Mouse (Mus musculus) mouse embryonic stem cell (cell line): ENCODE measurements at regions not wholly inside any gene's neighbourhood (a gene's known extent, or its start where the extent isn't known, plus 50 kb on each side); places are given as distances from the start of the nearest gene placed in this dataset.

Source experiments
- in situ Hi-C, 2 experiments: fragments of 300-500 bp; cut with MboI; formaldehyde crosslinking; loops; 1 replicate in 1 of 2; 3 replicates in 1 of 2; pipeline ENCODE4 v1.14.3; 2019 to 2020; ENCODE audit warnings: low sequenced_read_pairs in 2 of 2, low pct_unique_long_range_greater_than_20kb in 1 of 2, mixed read lengths in 1 of 2; ENCODE audit not compliant: unreplicated experiment in 1 of 2

- in situ Hi-C loops: no loop called here
Measured at GRCm38 (mm10) chr14:24766690-24767089, 279.8 kb downstream of the Rps24 start.

- in situ Hi-C loops: no loop called here
Measured at GRCm38 (mm10) chr14:24767316-24767715, 280.4 kb downstream of the Rps24 start.

GRCm38 (mm10) chr14:24767964-24768363 is 281.0 kb downstream of the Rps24 start:
- in situ Hi-C loops: no loop called here

- in situ Hi-C loops: no loop called here
Measured at GRCm38 (mm10) chr14:24769451-24769850, 282.5 kb downstream of the Rps24 start.

GRCm38 (mm10) chr14:24770015-24770977 is 283.4 kb downstream of the Rps24 start:
- in situ Hi-C loops: no loop called here

- in situ Hi-C loops: no loop called here
Measured at GRCm38 (mm10) chr14:24771663-24772062, 284.7 kb downstream of the Rps24 start.

GRCm38 (mm10) chr14:24772129-24772528 is 285.2 kb downstream of the Rps24 start:
- in situ Hi-C loops: no loop called here

GRCm38 (mm10) chr14:24778748-24779630 is 292.1 kb downstream of the Rps24 start:
- in situ Hi-C loops: no loop called here

GRCm38 (mm10) chr14:24781674-24782073 is 294.7 kb downstream of the Rps24 start:
- in situ Hi-C loops: no loop called here

GRCm38 (mm10) chr14:24783889-24784288 is 297.0 kb downstream of the Rps24 start:
- in situ Hi-C loops: no loop called here

GRCm38 (mm10) chr14:24785452-24785851 is 298.5 kb downstream of the Rps24 start:
- in situ Hi-C loops: no loop called here

- in situ Hi-C loops: no loop called here
Measured at GRCm38 (mm10) chr14:24793375-24794285, 306.7 kb downstream of the Rps24 start.

- in situ Hi-C loops: no loop called here
Measured at GRCm38 (mm10) chr14:24794359-24794845, 307.5 kb downstream of the Rps24 start.

GRCm38 (mm10) chr14:24797494-24797893 is 310.6 kb downstream of the Rps24 start:
- in situ Hi-C loops: no loop called here

GRCm38 (mm10) chr14:24798066-24798465 is 311.1 kb downstream of the Rps24 start:
- in situ Hi-C loops: no loop called here

- in situ Hi-C loops: no loop called here
Measured at GRCm38 (mm10) chr14:24803001-24803655, 316.2 kb downstream of the Rps24 start.

- in situ Hi-C loops: no loop called here
Measured at GRCm38 (mm10) chr14:24807061-24807460, 320.1 kb downstream of the Rps24 start.
